Mouse (Mus musculus) brain, embryonic 14.5 days (tissue): ENCODE measurements around the gene Neurod2.

ENCODE experiments used
- CTCF ChIP-seq: fragments of 200-500 bp; IDR thresholded peaks from 2 replicates; pipeline ENCODE4 v1.5.1; 2012; ENCODE audit warnings: inconsistent platforms, mild to moderate bottlenecking, moderate library complexity, borderline replicate concordance; ENCODE audit not compliant: insufficient read depth, insufficient read length; ENCODE audit errors: extremely low read depth
- POLR2A ChIP-seq: fragments of 200-500 bp; IDR thresholded peaks from 2 replicates; pipeline ENCODE4 v1.6.1; 2012; ENCODE audit warnings: mild to moderate bottlenecking, inconsistent platforms, borderline replicate concordance; ENCODE audit not compliant: poor library complexity, insufficient read depth, insufficient read length, severe bottlenecking; ENCODE audit errors: extremely low read depth

DNA sequence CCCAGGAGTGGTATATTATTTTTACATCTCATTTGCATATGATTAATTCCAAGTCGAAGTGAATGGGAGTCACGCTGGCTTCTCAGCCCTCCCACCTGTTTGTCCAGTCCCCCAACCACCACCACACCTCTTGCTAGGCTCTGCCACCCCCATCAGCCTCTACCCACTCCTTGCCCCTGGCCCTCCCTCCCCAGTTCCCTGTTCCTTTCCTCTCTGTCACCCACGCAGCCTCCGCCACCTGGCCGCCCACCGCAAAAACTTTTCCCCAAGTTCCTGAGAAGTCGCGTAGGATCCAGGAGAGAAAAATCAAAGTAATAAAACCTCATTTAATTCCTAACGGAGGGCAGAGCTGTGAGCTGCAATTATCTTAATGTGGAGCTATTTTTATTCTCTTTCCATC, 16.7 kb upstream of the Neurod2 start:
- TF ChIP-seq CTCF (no peak), POLR2A (no peak)
